Mouse (Mus musculus) myocyte (in vitro differentiated cells): Measurements from ENCODE around the gene Gm5426. TPM values are rescaled to one million over a fixed set of nuclear protein-coding genes. Genes with fewer than 3 reads are reported as not detected.

ENCODE experiments used
- H3K27me3 ChIP-seq: one replicate; pipeline ENCODE4 v1.6.1; 2011; ENCODE audit not compliant: control insufficient read depth, insufficient read depth, insufficient read length
- H3K36me3 ChIP-seq: one replicate; pipeline ENCODE4 v1.6.1; 2011; ENCODE audit not compliant: control insufficient read depth, insufficient read depth
- H3K4me2 ChIP-seq: one replicate; pipeline ENCODE4 v1.6.1; 2011; ENCODE audit warnings: low read depth, control low read depth
- H3K4me3 ChIP-seq: one replicate; pipeline ENCODE4 v1.5.1; 2011; ENCODE audit warnings: mild to moderate bottlenecking, control low read depth, moderate library complexity
- H3K79me2 ChIP-seq: one replicate; pipeline ENCODE4 v1.6.1; 2011; ENCODE audit not compliant: control insufficient read depth, insufficient read depth
- H3ac ChIP-seq: one replicate; pipeline ENCODE4 v1.6.1; 2011; ENCODE audit not compliant: control insufficient read depth, insufficient read length
- CEBPB ChIP-seq: IDR thresholded peaks from 2 replicates; pipeline ENCODE4 v1.6.1; 2011; ENCODE audit warnings: mild to moderate bottlenecking, moderate library complexity; ENCODE audit not compliant: poor library complexity, insufficient read depth, severe bottlenecking
- E2F4 ChIP-seq: IDR thresholded peaks from one replicate; pipeline ENCODE4 v1.6.1; 2011; ENCODE audit warnings: mild to moderate bottlenecking, control low read depth, moderate library complexity; ENCODE audit not compliant: insufficient read depth
- MAX ChIP-seq: IDR thresholded peaks from one replicate; pipeline ENCODE4 v1.6.1; 2011; ENCODE audit warnings: low read depth, mild to moderate bottlenecking, control low read depth
- MYOD1 ChIP-seq, 3 experiments: IDR thresholded peaks; one replicate each; pipeline ENCODE4 v1.6.1; 2011; ENCODE audit warnings: control low read depth in 2 of 3, low read depth in 2 of 3, mild to moderate bottlenecking in 2 of 3, moderate library complexity in 1 of 3; ENCODE audit not compliant: insufficient read length in 2 of 3, control insufficient read depth in 1 of 3
- MYOG ChIP-seq, 3 experiments: IDR thresholded peaks; one replicate each; pipeline ENCODE4 v1.6.1; 2011; ENCODE audit warnings: control low read depth in 2 of 3, low read depth in 2 of 3, mild to moderate bottlenecking in 2 of 3; ENCODE audit not compliant: insufficient read length in 2 of 3, control insufficient read depth in 1 of 3, insufficient read depth in 1 of 3
- POLR2A ChIP-seq: IDR thresholded peaks from one replicate; pipeline ENCODE4 v1.6.1; 2011; ENCODE audit warnings: low read depth, mild to moderate bottlenecking, control low read depth, moderate library complexity; ENCODE audit not compliant: insufficient read length
- POLR2AphosphoS2 ChIP-seq: IDR thresholded peaks from one replicate; pipeline ENCODE4 v1.6.1; 2011; ENCODE audit warnings: low read depth, control low read depth; ENCODE audit not compliant: insufficient read length
- REST ChIP-seq: IDR thresholded peaks from one replicate; pipeline ENCODE4 v1.6.1; 2011; ENCODE audit warnings: mild to moderate bottlenecking, control low read depth, moderate library complexity; ENCODE audit not compliant: insufficient read depth, insufficient read length
- SRF ChIP-seq: IDR thresholded peaks from one replicate; pipeline ENCODE4 v1.6.1; 2011; ENCODE audit warnings: low read depth; ENCODE audit not compliant: control insufficient read depth, insufficient read length
- TCF12 ChIP-seq: IDR thresholded peaks from one replicate; pipeline ENCODE4 v1.6.1; 2011; ENCODE audit warnings: mild to moderate bottlenecking, control low read depth; ENCODE audit not compliant: poor library complexity, insufficient read depth, severe bottlenecking
- TCF3 ChIP-seq: IDR thresholded peaks from one replicate; pipeline ENCODE4 v1.6.1; 2011; ENCODE audit warnings: low read depth, control low read depth; ENCODE audit not compliant: insufficient read length
- USF1 ChIP-seq: IDR thresholded peaks from one replicate; pipeline ENCODE4 v1.6.1; 2011; ENCODE audit warnings: low read depth, mild to moderate bottlenecking, control low read depth, moderate library complexity
- polyA plus RNA-seq: library from polyadenylated mRNA; unstranded; fragments of >200 nt; fragmentation: generic; extraction: Trizol; gene quantifications from one replicate; pipeline ENCODE4 v1.2.1, GENCODE M21; 2012; ENCODE audit warnings: missing spikeins

The Gm5426 gene
- polyA plus RNA-seq, 1 experiment, result not detected

GRCm38 (mm10) chr10:96173771-96174170 is 37.4 kb downstream of the Gm5426 start:
- TF ChIP-seq REST (no peak), USF1 (no peak), POLR2A (no peak), SRF (no peak), TCF12 (no peak), MYOG (IDR thresholded peaks at IDR 0.05; ENCODE audit: control insufficient read depth in 1 of 3, insufficient read depth in 1 of 3, insufficient read length in 2 of 3, low read depth in 2 of 3) (no peak), POLR2AphosphoS2 (no peak), TCF3 (no peak), MAX (no peak), MYOD1 (IDR thresholded peaks at IDR 0.05; ENCODE audit: control insufficient read depth in 1 of 3, insufficient read length in 2 of 3, low read depth in 2 of 3) (no peak), E2F4 (no peak), CEBPB (no peak)
- H3K27me3 ChIP-seq, result no peaks in the 10 kb centered on the region
- no peaks in the 10 kb centered on the region for H3K36me3 ChIP-seq
- H3ac ChIP-seq, result no peak overlapping the region
- no peak overlapping the region for H3K4me2 ChIP-seq
- H3K79me2 ChIP-seq, result no peaks in the 10 kb centered on the region
- H3K4me3 ChIP-seq, result no peak overlapping the region

- no peaks in the 10 kb centered on the region for H3K27me3 ChIP-seq
- no peaks in the 10 kb centered on the region for H3K36me3 ChIP-seq
- TF ChIP-seq CEBPB (no peak), TCF3 (no peak), POLR2A (no peak), POLR2AphosphoS2 (no peak), E2F4 (no peak), REST (no peak)
- H3K79me2 ChIP-seq, result no peaks in the 10 kb centered on the region
- H3ac ChIP-seq, result no peak overlapping the region
- H3K4me2 ChIP-seq, result no peak overlapping the region
- H3K4me3 ChIP-seq, result no peak overlapping the region
Measured at GRCm38 (mm10) chr10:96176916-96177315, 40.5 kb downstream of the Gm5426 start.

GRCm38 (mm10) chr10:96180554-96181397 is 44.4 kb downstream of the Gm5426 start:
- no peak for TF ChIP-seq TCF3
- no peak for TF ChIP-seq MYOD1 (IDR thresholded peaks at IDR 0.05; ENCODE audit: control insufficient read depth in 1 of 3, insufficient read length in 2 of 3, low read depth in 2 of 3)
- no peak for TF ChIP-seq SRF
- no peak for TF ChIP-seq TCF12
- no peak for TF ChIP-seq POLR2A
- no peak for TF ChIP-seq CEBPB
- no peak for TF ChIP-seq MAX
- no peak for TF ChIP-seq USF1
- no peak for TF ChIP-seq E2F4
- no peak for TF ChIP-seq POLR2AphosphoS2
- no peak for TF ChIP-seq REST
- no peak for TF ChIP-seq MYOG (IDR thresholded peaks at IDR 0.05; ENCODE audit: control insufficient read depth in 1 of 3, insufficient read depth in 1 of 3, insufficient read length in 2 of 3, low read depth in 2 of 3)
- Histone ChIP-seq H3K79me2 (no peaks in the 10 kb centered on the region), H3ac (no peak overlapping the region), H3K36me3 (no peaks in the 10 kb centered on the region), H3K27me3 (no peaks in the 10 kb centered on the region), H3K4me2 (no peak overlapping the region), H3K4me3 (no peak overlapping the region)

GRCm38 (mm10) chr10:96181398-96181790 is 45.0 kb downstream of the Gm5426 start:
- H3K27me3 ChIP-seq, result no peaks in the 10 kb centered on the region
- no peak overlapping the region for H3K4me2 ChIP-seq
- H3K4me3 ChIP-seq, result no peak overlapping the region
- no peaks in the 10 kb centered on the region for H3K79me2 ChIP-seq
- H3ac ChIP-seq, result no peak overlapping the region
- H3K36me3 ChIP-seq, result no peaks in the 10 kb centered on the region
- no peak for TF ChIP-seq CEBPB
- no peak for TF ChIP-seq SRF
- TF ChIP-seq TCF12, result no peak
- no peak for TF ChIP-seq POLR2AphosphoS2
- no peak for TF ChIP-seq MYOD1 (IDR thresholded peaks at IDR 0.05; ENCODE audit: control insufficient read depth in 1 of 3, insufficient read length in 2 of 3, low read depth in 2 of 3)
